Mouse (Mus musculus): ENCODE results near the gene Elk4.

Elk4 gene

GRCm38 (mm10) chr1:132019876-132020275 lies 12.5 kb downstream of the Elk4 start:
- DNase-seq: no peak

GRCm38 (mm10) chr1:132022107-132022506 lies 14.7 kb downstream of the Elk4 start:
- DNase-seq: no peak

- no peak for DNase-seq
Observed at GRCm38 (mm10) chr1:132026925-132027646, 19.7 kb downstream of the Elk4 start.

GRCm38 (mm10) chr1:132027978-132028377 lies 20.6 kb downstream of the Elk4 start:
- no peak for DNase-seq

- DNase-seq: no peak
Observed at GRCm38 (mm10) chr1:132028413-132028812, 21.0 kb downstream of the Elk4 start.

GRCm38 (mm10) chr1:132030574-132030973 lies 23.2 kb downstream of the Elk4 start:
- no peak for DNase-seq

- DNase-seq: no peak
Observed at GRCm38 (mm10) chr1:132032172-132032571, 24.8 kb downstream of the Elk4 start.

GRCm38 (mm10) chr1:132037746-132038145 lies 30.3 kb downstream of the Elk4 start:
- DNase-seq: no peak

GRCm38 (mm10) chr1:132038753-132039152 lies 31.3 kb downstream of the Elk4 start:
- peak; percentile 41 for DNase-seq

GRCm38 (mm10) chr1:132040201-132040621 lies 32.8 kb downstream of the Elk4 start:
- DNase-seq: peak; percentile 56

GRCm38 (mm10) chr1:132043759-132044158 lies 36.4 kb downstream of the Elk4 start:
- no peak for DNase-seq

GRCm38 (mm10) chr1:132046143-132046735 lies 38.8 kb downstream of the Elk4 start:
- DNase-seq: peak; percentile 78

GRCm38 (mm10) chr1:132051746-132052145 lies 44.3 kb downstream of the Elk4 start:
- DNase-seq: no peak

- DNase-seq: no peak
Observed at GRCm38 (mm10) chr1:132054387-132054786, 47.0 kb downstream of the Elk4 start.

- peak; percentile 44 for DNase-seq
Observed at GRCm38 (mm10) chr1:132055054-132055664, 47.8 kb downstream of the Elk4 start.

- DNase-seq: no peak
Observed at GRCm38 (mm10) chr1:132058558-132058957, 51.2 kb downstream of the Elk4 start.

- DNase-seq: no peak
Observed at GRCm38 (mm10) chr1:132060036-132060769, 52.8 kb downstream of the Elk4 start.

- no peak for DNase-seq
Observed at GRCm38 (mm10) chr1:132061750-132062541, 54.5 kb downstream of the Elk4 start.

GRCm38 (mm10) chr1:132063096-132063495 lies 55.7 kb downstream of the Elk4 start:
- DNase-seq: no peak

GRCm38 (mm10) chr1:132065001-132065400 lies 57.6 kb downstream of the Elk4 start:
- no peak for DNase-seq

- no peak for DNase-seq
Observed at GRCm38 (mm10) chr1:132065475-132066172, 58.2 kb downstream of the Elk4 start.
